Mouse (Mus musculus) MEL (cell line): ENCODE measurements around the gene Grip1. TPM values are rescaled to one million over a fixed set of nuclear protein-coding genes. Genes with fewer than 3 reads are reported as not detected.

Experiments
- DNase-seq: peaks from one replicate; pipeline ENCODE4 v3.0.0; 2011; ENCODE audit warnings: low read depth, low spot score
- H3K27ac ChIP-seq: 2 replicates; pipeline ENCODE4 v1.5.1; 2012; ENCODE audit warnings: low read depth, mild to moderate bottlenecking, control low read depth, low read length, moderate library complexity; ENCODE audit not compliant: control insufficient read depth
- H3K27me3 ChIP-seq, 2 experiments: fragments of 150-350 bp in 1 of 2; sonication (generic) in 1 of 2; 2 replicates each; pipeline ENCODE4 v1.6.1; 2012; ENCODE audit warnings: low read length in 2 of 2, mild to moderate bottlenecking in 2 of 2, improper control_type of control experiment in 1 of 2, moderate library complexity in 1 of 2; ENCODE audit not compliant: insufficient read depth in 2 of 2, control insufficient read depth in 1 of 2
- H3K36me3 ChIP-seq, 2 experiments: 2 replicates each; pipeline ENCODE4 v1.6.1; 2012 to 2014; ENCODE audit warnings: low read length in 2 of 2, improper control_type of control experiment in 1 of 2, inconsistent platforms in 1 of 2, mild to moderate bottlenecking in 1 of 2; ENCODE audit not compliant: insufficient read depth in 2 of 2, control insufficient read depth in 1 of 2
- H3K4me1 ChIP-seq, 2 experiments: fragments of 150-350 bp in 1 of 2; sonication (generic) in 1 of 2; 2 replicates each; pipeline ENCODE4 v1.6.1; 2012; ENCODE audit warnings: low read length in 2 of 2, improper control_type of control experiment in 1 of 2, mild to moderate bottlenecking in 1 of 2; ENCODE audit not compliant: insufficient read depth in 2 of 2, control insufficient read depth in 1 of 2
- H3K4me3 ChIP-seq, 2 experiments: fragments of 150-350 bp in 1 of 2; sonication (generic) in 1 of 2; 2 replicates each; pipeline ENCODE4 v1.5.1; 2012; ENCODE audit warnings: low read depth in 2 of 2, low read length in 2 of 2, mild to moderate bottlenecking in 2 of 2, moderate library complexity in 2 of 2, control low read depth in 1 of 2, improper control_type of control experiment in 1 of 2; ENCODE audit not compliant: control insufficient read depth in 1 of 2, insufficient read depth in 1 of 2
- H3K79me2 ChIP-seq: 2 replicates; pipeline ENCODE4 v1.6.1; 2012; ENCODE audit warnings: mild to moderate bottlenecking, low read length, moderate library complexity; ENCODE audit not compliant: control insufficient read depth, poor library complexity, insufficient read depth
- H3K9ac ChIP-seq: 2 replicates; pipeline ENCODE4 v1.6.1; 2012; ENCODE audit warnings: low read depth, mild to moderate bottlenecking, control low read depth, low read length, moderate library complexity; ENCODE audit not compliant: control insufficient read depth, poor library complexity, severe bottlenecking
- H3K9me3 ChIP-seq: fragments of 150-350 bp; sonication (generic); replicated peaks from 2 replicates; pipeline ENCODE4 v1.6.1; 2012; ENCODE audit warnings: mild to moderate bottlenecking, low read length, improper control_type of control experiment, moderate library complexity; ENCODE audit not compliant: insufficient read depth
- BHLHE40 ChIP-seq: IDR thresholded peaks from 2 replicates; pipeline ENCODE4 v1.6.1; 2012; ENCODE audit warnings: low read depth, mild to moderate bottlenecking, inconsistent platforms, low read length, improper control_type of control experiment, borderline replicate concordance
- CHD1 ChIP-seq: IDR thresholded peaks from 2 replicates; pipeline ENCODE4 v1.6.1; 2012; ENCODE audit warnings: low read depth, mild to moderate bottlenecking, inconsistent platforms, low read length, improper control_type of control experiment
- CHD2 ChIP-seq: IDR thresholded peaks from 2 replicates; pipeline ENCODE4 v1.6.1; 2011; ENCODE audit warnings: low read length, improper control_type of control experiment
- EP300 ChIP-seq, 2 experiments: IDR thresholded peaks; 2 replicates each; pipeline ENCODE4 v1.6.1; 2011; ENCODE audit warnings: improper control_type of control experiment in 2 of 2, low read length in 2 of 2, low read depth in 1 of 2, mild to moderate bottlenecking in 1 of 2
- ETS1 ChIP-seq: IDR thresholded peaks from 2 replicates; pipeline ENCODE4 v1.6.1; 2012; ENCODE audit warnings: low read depth, mild to moderate bottlenecking, inconsistent platforms, low read length, improper control_type of control experiment, moderate library complexity
- GABPA ChIP-seq: IDR thresholded peaks from 2 replicates; pipeline ENCODE4 v1.6.1; 2012; ENCODE audit warnings: low read depth, mild to moderate bottlenecking, inconsistent platforms, low read length, improper control_type of control experiment, moderate library complexity
- MAFK ChIP-seq: IDR thresholded peaks from 2 replicates; pipeline ENCODE4 v1.6.1; 2011; ENCODE audit warnings: low read depth, mild to moderate bottlenecking, low read length, improper control_type of control experiment, borderline replicate concordance
- MAX ChIP-seq: IDR thresholded peaks from 2 replicates; pipeline ENCODE4 v1.6.1; 2011; ENCODE audit warnings: low read length, improper control_type of control experiment
- MAZ ChIP-seq: IDR thresholded peaks from 2 replicates; pipeline ENCODE4 v1.6.1; 2012; ENCODE audit warnings: low read depth, mild to moderate bottlenecking, inconsistent platforms, low read length, improper control_type of control experiment
- MYB ChIP-seq: IDR thresholded peaks from 2 replicates; pipeline ENCODE4 v1.6.1; 2011; ENCODE audit warnings: mild to moderate bottlenecking, low read depth, low read length, improper control_type of control experiment
- MYC ChIP-seq: IDR thresholded peaks from 2 replicates; pipeline ENCODE4 v1.6.1; 2011; ENCODE audit warnings: low read depth, mild to moderate bottlenecking, low read length, improper control_type of control experiment, moderate library complexity
- POLR2AphosphoS2 ChIP-seq: IDR thresholded peaks from 2 replicates; pipeline ENCODE4 v1.6.1; 2011; ENCODE audit warnings: low read length, improper control_type of control experiment
- SMC3 ChIP-seq: IDR thresholded peaks from 2 replicates; pipeline ENCODE4 v1.6.1; 2011; ENCODE audit warnings: low read depth, low read length, improper control_type of control experiment
- TAL1 ChIP-seq: IDR thresholded peaks from 2 replicates; pipeline ENCODE4 v1.6.1; 2012; ENCODE audit warnings: mild to moderate bottlenecking, inconsistent platforms, low read length, moderate library complexity, mixed read lengths
- TBP ChIP-seq: IDR thresholded peaks from 2 replicates; pipeline ENCODE4 v1.8.0; 2011; ENCODE audit warnings: low read depth, low read length, improper control_type of control experiment
- UBTF ChIP-seq: IDR thresholded peaks from 2 replicates; pipeline ENCODE4 v1.6.1; 2012; ENCODE audit warnings: low read depth, mild to moderate bottlenecking, inconsistent platforms, low read length, improper control_type of control experiment, moderate library complexity, borderline replicate concordance; ENCODE audit not compliant: insufficient read depth
- USF1 ChIP-seq: IDR thresholded peaks from 2 replicates; pipeline ENCODE4 v1.6.1; 2014; ENCODE audit warnings: low read depth, mild to moderate bottlenecking, inconsistent platforms, low read length, improper control_type of control experiment, moderate library complexity
- ZC3H11A ChIP-seq: IDR thresholded peaks from 2 replicates; pipeline ENCODE4 v1.6.1; 2012; ENCODE audit warnings: low read depth, mild to moderate bottlenecking, inconsistent platforms, low read length, improper control_type of control experiment
- ZKSCAN1 ChIP-seq: IDR thresholded peaks from 2 replicates; pipeline ENCODE4 v1.6.1; 2012; ENCODE audit warnings: low read depth, mild to moderate bottlenecking, inconsistent platforms, low read length, improper control_type of control experiment, moderate library complexity
- ZMIZ1 ChIP-seq: IDR thresholded peaks from 2 replicates; pipeline ENCODE4 v1.6.1; 2012; ENCODE audit warnings: low read depth, mild to moderate bottlenecking, inconsistent platforms, low read length, improper control_type of control experiment, moderate library complexity
- ZNF384 ChIP-seq: IDR thresholded peaks from 2 replicates; pipeline ENCODE4 v1.6.1; 2012; ENCODE audit warnings: low read depth, mild to moderate bottlenecking, inconsistent platforms, low read length, improper control_type of control experiment
- polyA plus RNA-seq, 2 experiments: library from polyadenylated mRNA; stranded (reverse) in 1 of 2; unstranded in 1 of 2; fragments of >175 nt in 1 of 2; fragments of >200 nt in 1 of 2; gene quantifications; 2 replicates each; pipeline versions ENCODE4 v1.2.1 to v1.2.4; 2012; ENCODE audit warnings: low replicate concordance in 2 of 2, low read depth in 1 of 2; ENCODE audit not compliant: insufficient read length in 2 of 2, insufficient read depth in 1 of 2, missing spikeins in 1 of 2
- total RNA-seq: library from RNA; depleted of rRNA; stranded (reverse); fragments of 300-350 nt; gene quantifications from 2 replicates; pipeline ENCODE4 v1.2.3, GENCODE M21; 2012

The Grip1 gene
- total and polyA plus RNA-seq, 3 experiments = 0.04 TPM; not detected in 2

DNA sequence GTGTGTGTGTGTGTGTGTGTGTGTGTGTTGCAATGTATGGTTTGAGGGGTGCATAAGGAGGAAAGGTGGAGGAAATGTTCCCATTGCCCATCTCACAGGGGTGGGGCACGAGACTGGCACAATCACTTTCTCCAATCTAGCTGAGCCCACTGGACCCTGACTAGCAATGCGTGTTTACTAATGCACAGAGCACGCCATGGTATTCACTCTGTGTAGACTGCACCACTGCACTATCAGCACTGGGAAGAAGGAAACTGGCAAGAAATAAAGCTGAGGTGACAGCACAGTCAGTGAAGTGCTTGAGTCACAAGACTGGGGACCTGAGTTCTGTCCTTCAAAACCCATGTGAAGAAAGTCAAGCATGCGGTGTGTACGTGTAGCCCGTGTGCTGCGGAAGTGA, 17.8 kb upstream of the Grip1 start:
- H3K27me3 ChIP-seq = no peaks in the 10 kb centered on the region
- TF ChIP-seq TBP (no peak), SMC3 (no peak), POLR2AphosphoS2 (no peak), MYC (no peak), MAZ (no peak), MYB (no peak), ETS1 (no peak), CHD1 (no peak), EP300 (IDR thresholded peaks at IDR 0.05; ENCODE audit: low read depth in 1 of 2, low read length in 2 of 2) (no peak)
- H3K36me3 ChIP-seq = no peaks in the 10 kb centered on the region
- no peak for DNase-seq
- no peaks in the 10 kb centered on the region for H3K4me1 ChIP-seq
- no peaks in the 10 kb centered on the region for H3K9me3 ChIP-seq
- H3K4me3 ChIP-seq = no peak overlapping the region
- no peak overlapping the region for H3K9ac ChIP-seq
- H3K79me2 ChIP-seq = no peaks in the 10 kb centered on the region
- H3K27ac ChIP-seq = no peak overlapping the region

DNA sequence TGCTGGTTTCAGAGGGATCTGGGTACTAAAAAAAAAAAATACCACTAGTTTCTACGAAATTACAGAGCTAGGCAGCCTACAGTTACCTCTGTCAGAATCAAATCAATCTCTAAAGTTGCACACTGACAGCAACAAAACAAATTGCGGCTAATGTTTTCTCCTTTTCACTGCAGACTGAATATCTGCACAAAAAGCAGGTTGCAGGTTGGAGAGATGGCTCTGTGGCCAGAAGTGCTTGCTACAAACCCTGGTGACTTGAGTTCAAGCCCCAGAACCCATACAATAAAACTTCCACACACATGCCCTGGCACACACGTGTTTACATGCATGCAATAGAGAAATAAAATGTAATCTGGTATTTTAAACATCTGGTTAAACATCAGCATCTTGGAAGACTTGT, 16.3 kb upstream of the Grip1 start:
- Histone ChIP-seq H3K4me3 (no peak overlapping the region), H3K9ac (no peak overlapping the region), H3K4me1 (no peaks in the 10 kb centered on the region), H3K27me3 (no peaks in the 10 kb centered on the region), H3K36me3 (no peaks in the 10 kb centered on the region), H3K27ac (no peak overlapping the region), H3K9me3 (no peaks in the 10 kb centered on the region), H3K79me2 (no peaks in the 10 kb centered on the region)
- no peak for DNase-seq
- no peak for TF ChIP-seq SMC3
- no peak for TF ChIP-seq UBTF
- TF ChIP-seq USF1 = no peak
- TF ChIP-seq TAL1 = no peak
- no peak for TF ChIP-seq ZMIZ1
- no peak for TF ChIP-seq GABPA
- TF ChIP-seq MAZ = no peak
- no peak for TF ChIP-seq MAFK
- no peak for TF ChIP-seq CHD2
- TF ChIP-seq ZC3H11A = no peak
- no peak for TF ChIP-seq ZKSCAN1
- no peak for TF ChIP-seq MAX
- no peak for TF ChIP-seq ZNF384
- TF ChIP-seq BHLHE40 = no peak
